Mouse (Mus musculus): ENCODE results near the gene Des. TPM values are rescaled to one million over a fixed set of nuclear protein-coding genes. Genes with fewer than 3 reads are reported as not detected.

Gene Des
- polyA plus RNA-seq, 1 experiment from 2014 or later, result 1.5 TPM

DNA sequence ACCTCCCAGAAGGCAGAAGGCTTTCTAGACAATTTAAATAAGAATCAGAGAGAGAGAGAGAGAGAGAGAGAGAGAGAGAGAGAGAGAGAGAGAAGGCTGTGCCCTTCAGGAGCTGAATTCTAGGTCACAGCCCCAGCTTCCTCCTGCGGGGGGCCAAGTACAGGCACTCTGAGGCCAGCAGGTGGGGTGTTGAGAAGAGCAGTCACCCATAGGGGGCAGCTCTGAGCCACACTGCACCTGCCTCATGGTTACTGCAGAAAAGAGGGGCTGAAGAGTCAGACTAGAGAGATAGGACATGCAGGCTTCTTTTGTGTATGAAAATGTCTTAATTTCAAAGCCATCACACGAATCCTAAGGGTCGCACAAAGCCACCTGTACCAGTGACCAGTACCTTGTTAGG, 53.6 kb downstream of the Des start:
- no peak overlapping the region for H3K27ac ChIP-seq
- no peak overlapping the region for H3K4me3 ChIP-seq
- no peak overlapping the region for H3K4me2 ChIP-seq
- H3K9ac ChIP-seq, result no peak overlapping the region
- H3K36me3 ChIP-seq (replicated peaks), result no peaks in the 10 kb centered on the region
- H3K9me3 ChIP-seq, result no peaks in the 10 kb centered on the region
- WGBS, result 49% methylated on average over 3 of the region's 3 CpGs
- H3K4me1 ChIP-seq, result no peaks in the 10 kb centered on the region
- ATAC-seq (replicated peaks), result no peak
- no peaks in the 10 kb centered on the region for H3K27me3 ChIP-seq (replicated peaks)

Other genes starting within 250 kb of the Des start
- gene Nhej1, start 235.1 kb upstream of the Des start, polyA plus RNA-seq (2015; fragmentation: Nextera tagmentation; extraction: Ambion mirVana), result 5.1 and 6.0 TPM in 2 replicates
- gene Slc23a3, start 226.4 kb upstream of the Des start, polyA plus RNA-seq (2015; fragmentation: Nextera tagmentation; extraction: Ambion mirVana), result not detected in 2 replicates
- gene Cnppd1, start 217.6 kb upstream of the Des start, polyA plus RNA-seq (2015; fragmentation: Nextera tagmentation; extraction: Ambion mirVana), result 58.8 and 61.9 TPM in 2 replicates
- 143 and 153 TPM in 2 replicates for gene Retreg2, start 217.6 kb upstream of the Des start, polyA plus RNA-seq (2015; fragmentation: Nextera tagmentation; extraction: Ambion mirVana)
- gene Zfand2b, start 191.7 kb upstream of the Des start, polyA plus RNA-seq (2015; fragmentation: Nextera tagmentation; extraction: Ambion mirVana), result 38.3 and 41.1 TPM in 2 replicates
- 45.7 and 46.0 TPM in 2 replicates for gene Abcb6, start 179.9 kb upstream of the Des start, polyA plus RNA-seq (2015; fragmentation: Nextera tagmentation; extraction: Ambion mirVana)
- gene Ankzf1, start 168.2 kb upstream of the Des start, polyA plus RNA-seq (2015; fragmentation: Nextera tagmentation; extraction: Ambion mirVana), result 27.6 and 27.7 TPM in 2 replicates
- gene Atg9a, start 168.1 kb upstream of the Des start, polyA plus RNA-seq (2015; fragmentation: Nextera tagmentation; extraction: Ambion mirVana), result 59.2 and 63.3 TPM in 2 replicates
- 21.8 and 24.0 TPM in 2 replicates for gene Glb1l, start 149.5 kb upstream of the Des start, polyA plus RNA-seq (2015; fragmentation: Nextera tagmentation; extraction: Ambion mirVana)
- gene Stk16, start 149.5 kb upstream of the Des start, polyA plus RNA-seq (2015; fragmentation: Nextera tagmentation; extraction: Ambion mirVana), result 156 and 169 TPM in 2 replicates
- gene Tuba4a, start 140.5 kb upstream of the Des start, polyA plus RNA-seq (2015; fragmentation: Nextera tagmentation; extraction: Ambion mirVana), result 7.9 and 12.7 TPM in 2 replicates
- gene A630095N17Rik, start 128.2 kb upstream of the Des start, polyA plus RNA-seq (2015; fragmentation: Nextera tagmentation; extraction: Ambion mirVana), result not detected in 2 replicates
- gene Dnajb2, start 123.9 kb upstream of the Des start, polyA plus RNA-seq (2015; fragmentation: Nextera tagmentation; extraction: Ambion mirVana), result 72.9 and 82.1 TPM in 2 replicates
- gene Ptprn, start 95.8 kb upstream of the Des start, polyA plus RNA-seq (2015; fragmentation: Nextera tagmentation; extraction: Ambion mirVana), result 24.2 and 26.6 TPM in 2 replicates
- 167 and 169 TPM in 2 replicates for gene Resp18, start 81.9 kb upstream of the Des start, polyA plus RNA-seq (2015; fragmentation: Nextera tagmentation; extraction: Ambion mirVana)
- gene Dnpep, start 42.3 kb upstream of the Des start, polyA plus RNA-seq (2015; fragmentation: Nextera tagmentation; extraction: Ambion mirVana), result 152 and 162 TPM in 2 replicates
- gene Speg, start 15.0 kb downstream of the Des start, polyA plus RNA-seq (2015; fragmentation: Nextera tagmentation; extraction: Ambion mirVana), result 20.8 and 21.3 TPM in 2 replicates
- gene Gmppa, start 75.6 kb downstream of the Des start, polyA plus RNA-seq (2015; fragmentation: Nextera tagmentation; extraction: Ambion mirVana), result 86.1 and 98.7 TPM in 2 replicates
- 64.4 and 73.2 TPM in 2 replicates for gene Asic4, start 90.1 kb downstream of the Des start, polyA plus RNA-seq (2015; fragmentation: Nextera tagmentation; extraction: Ambion mirVana)
- gene Chpf, start 119.0 kb downstream of the Des start, polyA plus RNA-seq (2015; fragmentation: Nextera tagmentation; extraction: Ambion mirVana), result 42.3 and 45.8 TPM in 2 replicates
- 59.2 and 60.0 TPM in 2 replicates for gene Tmem198, start 119.2 kb downstream of the Des start, polyA plus RNA-seq (2015; fragmentation: Nextera tagmentation; extraction: Ambion mirVana)
- 29.3 and 31.9 TPM in 2 replicates for gene Obsl1, start 146.1 kb downstream of the Des start, polyA plus RNA-seq (2015; fragmentation: Nextera tagmentation; extraction: Ambion mirVana)
- 24.3 and 24.5 TPM in 2 replicates for gene Inha, start 146.7 kb downstream of the Des start, polyA plus RNA-seq (2015; fragmentation: Nextera tagmentation; extraction: Ambion mirVana)
- 25.7 and 27.7 TPM in 2 replicates for gene Stk11ip, start 161.2 kb downstream of the Des start, polyA plus RNA-seq (2015; fragmentation: Nextera tagmentation; extraction: Ambion mirVana)
- 68.8 and 79.6 TPM in 2 replicates for gene Slc4a3, start 185.9 kb downstream of the Des start, polyA plus RNA-seq (2015; fragmentation: Nextera tagmentation; extraction: Ambion mirVana)